Mouse (Mus musculus): ENCODE measurements around the gene Gm26741. TPM values are rescaled to one million over a fixed set of nuclear protein-coding genes. Genes with fewer than 3 reads are reported as not detected.
"Not testable (repeated sequence)": the region's sequence is repeated elsewhere in the genome, so short reads cannot be mapped to it uniquely, and the experiment has no call there.

Gene Gm26741
- not detected in 2 replicates for polyA plus RNA-seq (2015; fragmentation: Nextera tagmentation; extraction: Ambion mirVana)

DNA sequence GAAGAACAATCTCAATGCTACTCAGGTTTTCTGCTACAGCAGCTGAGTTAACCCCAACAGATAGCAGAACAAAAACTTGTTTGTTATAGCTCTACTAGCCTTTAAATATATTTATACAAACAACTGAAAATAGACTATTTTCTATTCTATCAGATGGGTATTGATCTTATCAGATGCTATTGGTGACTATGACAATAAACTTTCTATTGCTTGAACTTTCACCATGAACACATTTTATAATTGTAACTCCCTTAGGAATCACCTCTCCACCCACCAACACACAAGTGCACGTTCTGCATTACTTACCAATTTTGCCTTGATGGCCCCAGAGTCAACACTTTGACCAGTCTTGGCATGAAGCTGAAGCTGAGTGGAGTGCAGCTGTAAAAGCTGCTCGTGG lies at the start of gene Gm26741:
TSS of gene Gm26741 (plus strand) at position 301 of the 400 bp plus-strand sequence.
- ATAC-seq (ENCODE audit: insufficient number of reproducible peaks, insufficient read depth, low FRiP score, low TSS enrichment, low read depth) = no peak
- Histone ChIP-seq H3K4me3 (no peak within 1 kb of the TSS), H3K4me2 (no peak within 1 kb of the TSS), H3K27me3 (no peaks in the 10 kb centered on the region), H3K9me3 (no peaks in the 10 kb centered on the region), H3K4me1 (no peaks in the 10 kb centered on the region), H3K9ac (no peak within 1 kb of the TSS), H3K36me3 (peaks cover 12% of the 10 kb centered on the region; the same call in 1 of the 2 replicates), H3K27ac (no peak within 1 kb of the TSS)
- WGBS = 88% methylated on average over 2 of the region's 2 CpGs

DNA sequence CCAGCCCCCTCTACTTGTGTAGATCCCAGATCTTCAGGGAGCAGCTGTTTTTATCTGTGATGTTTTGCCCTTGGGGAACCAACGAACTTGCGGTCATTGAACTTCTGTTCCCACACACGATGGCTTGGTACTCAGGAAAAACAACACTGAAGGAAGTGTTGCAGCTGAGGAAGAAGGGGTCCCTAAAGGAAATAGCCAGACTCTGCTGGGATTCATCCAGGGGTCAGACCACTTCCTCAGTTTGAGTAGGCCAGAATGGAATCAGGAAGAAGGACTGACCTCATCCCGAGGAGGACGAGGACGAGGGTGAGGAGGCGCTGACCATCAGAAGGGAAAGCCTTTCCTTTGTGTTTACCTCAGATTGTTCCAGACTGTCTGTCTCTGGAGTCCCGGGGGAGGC lies 49.4 kb upstream of the Gm26741 start:
- ATAC-seq (ENCODE audit: insufficient number of reproducible peaks, insufficient read depth, low FRiP score, low TSS enrichment, low read depth) = no peak
- Histone ChIP-seq H3K4me3 (no peak overlapping the region), H3K9ac (no peak overlapping the region), H3K27me3 (no peaks in the 10 kb centered on the region), H3K4me2 (no peak overlapping the region), H3K9me3 (no peaks in the 10 kb centered on the region), H3K4me1 (no peaks in the 10 kb centered on the region), H3K27ac (no peak overlapping the region), H3K36me3 (peaks cover 45% of the 10 kb centered on the region)
- 56% methylated on average over 8 of the region's 8 CpGs for WGBS

DNA sequence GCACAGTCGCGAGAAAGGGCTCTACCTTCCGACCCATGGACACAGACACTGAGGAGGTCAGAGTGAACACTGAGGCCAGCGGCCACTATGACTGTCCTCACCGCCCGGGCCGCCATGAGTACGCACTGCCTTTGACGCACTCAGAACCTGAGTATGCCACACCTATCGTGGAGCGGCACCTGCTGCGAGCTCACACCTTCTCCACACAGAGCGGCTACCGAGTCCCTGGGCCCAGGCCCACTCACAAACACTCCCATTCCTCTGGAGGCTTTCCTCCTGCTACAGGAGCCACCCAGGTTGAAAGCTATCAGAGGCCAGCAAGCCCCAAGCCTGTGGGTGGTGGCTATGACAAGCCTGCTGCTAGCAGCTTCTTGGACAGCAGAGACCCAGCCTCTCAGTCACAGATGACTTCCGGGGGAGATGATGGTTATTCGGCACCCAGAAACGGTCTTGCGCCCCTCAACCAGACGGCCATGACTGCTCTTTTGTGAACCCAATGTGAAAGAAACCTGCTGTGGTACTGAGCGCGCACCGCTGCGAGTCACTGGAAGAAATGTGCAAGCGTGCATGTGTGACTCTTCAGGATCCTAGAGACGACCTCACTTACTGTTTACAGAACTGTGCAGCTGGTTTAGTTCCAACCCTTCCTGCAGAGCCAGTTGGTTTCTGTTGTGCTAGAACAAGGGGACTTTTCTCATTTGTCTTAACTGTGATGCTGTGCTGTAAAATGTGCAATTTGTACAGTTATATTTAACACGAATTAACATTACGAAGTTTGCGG lies 38.9 kb upstream of the Gm26741 start:
- Histone ChIP-seq H3K9ac (no peak overlapping the region), H3K27ac (no peak overlapping the region), H3K4me3 (no peak overlapping the region), H3K36me3 (peaks cover 46% of the 10 kb centered on the region), H3K27me3 (no peaks in the 10 kb centered on the region), H3K4me2 (no peak overlapping the region), H3K9me3 (no peaks in the 10 kb centered on the region), H3K4me1 (no peaks in the 10 kb centered on the region)
- WGBS = 94% methylated on average over 28 of the region's 28 CpGs
- no peak for ATAC-seq (ENCODE audit: insufficient number of reproducible peaks, insufficient read depth, low FRiP score, low TSS enrichment, low read depth)

DNA sequence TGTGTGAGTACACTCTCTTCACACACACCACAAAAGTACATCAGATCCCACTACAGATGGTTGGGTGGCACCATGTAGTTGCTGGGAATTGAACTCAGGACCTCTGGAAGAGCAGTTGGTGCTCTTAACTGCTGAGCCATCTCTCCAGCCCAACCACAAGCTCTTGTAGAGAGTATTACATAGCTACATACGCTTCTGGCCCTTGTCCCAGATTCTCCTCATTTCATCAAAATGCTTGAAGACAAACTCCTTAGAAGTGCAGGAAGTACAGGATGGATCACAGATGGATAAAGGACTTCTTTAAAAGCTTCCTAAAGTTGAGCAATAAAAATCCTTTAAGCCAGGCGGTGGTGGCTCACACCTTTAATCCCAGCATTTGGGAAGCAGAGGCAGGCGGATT lies 36.6 kb upstream of the Gm26741 start:
- peaks cover 38% of the 10 kb centered on the region for H3K36me3 ChIP-seq
- no peak for ATAC-seq (ENCODE audit: insufficient number of reproducible peaks, insufficient read depth, low FRiP score, low TSS enrichment, low read depth)

DNA sequence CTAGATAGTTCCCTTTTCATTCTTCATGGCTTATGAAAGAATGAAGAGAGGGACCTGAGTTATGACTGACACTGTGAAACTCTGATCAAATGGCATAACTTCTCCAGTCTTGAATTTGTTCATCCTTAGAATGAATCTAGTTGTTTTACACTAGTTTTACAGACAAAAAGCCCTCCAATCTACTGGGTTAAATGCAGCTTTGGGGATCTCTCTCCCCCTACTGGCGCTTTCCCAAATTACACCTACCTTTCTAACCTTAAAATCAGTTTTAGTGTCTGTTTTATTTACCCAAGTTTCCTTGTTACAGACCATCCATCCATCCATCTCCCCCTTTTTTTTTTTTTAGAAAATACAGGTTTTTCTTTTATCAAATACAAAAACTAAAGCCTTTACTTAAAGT lies 27.6 kb upstream of the Gm26741 start:
- WGBS = 3% methylated on average over 1 of the region's 1 CpGs
- Histone ChIP-seq H3K9ac (no peak overlapping the region), H3K4me3 (no peak overlapping the region), H3K4me2 (no peak overlapping the region), H3K27ac (no peak overlapping the region), H3K36me3 (peaks cover 17% of the 10 kb centered on the region), H3K4me1 (no peaks in the 10 kb centered on the region), H3K27me3 (no peaks in the 10 kb centered on the region), H3K9me3 (no peaks in the 10 kb centered on the region)
- ATAC-seq (ENCODE audit: insufficient number of reproducible peaks, insufficient read depth, low FRiP score, low TSS enrichment, low read depth) = no peak

More for the DNA sequence above, 36.6 kb upstream of the Gm26741 start:
- WGBS = 93% methylated on average over 3 of the region's 3 CpGs
- Histone ChIP-seq H3K9ac (no peak overlapping the region), H3K27me3 (no peaks in the 10 kb centered on the region), H3K4me2 (no peak overlapping the region), H3K9me3 (no peaks in the 10 kb centered on the region), H3K4me3 (no peak overlapping the region), H3K27ac (no peak overlapping the region), H3K4me1 (no peaks in the 10 kb centered on the region)

DNA sequence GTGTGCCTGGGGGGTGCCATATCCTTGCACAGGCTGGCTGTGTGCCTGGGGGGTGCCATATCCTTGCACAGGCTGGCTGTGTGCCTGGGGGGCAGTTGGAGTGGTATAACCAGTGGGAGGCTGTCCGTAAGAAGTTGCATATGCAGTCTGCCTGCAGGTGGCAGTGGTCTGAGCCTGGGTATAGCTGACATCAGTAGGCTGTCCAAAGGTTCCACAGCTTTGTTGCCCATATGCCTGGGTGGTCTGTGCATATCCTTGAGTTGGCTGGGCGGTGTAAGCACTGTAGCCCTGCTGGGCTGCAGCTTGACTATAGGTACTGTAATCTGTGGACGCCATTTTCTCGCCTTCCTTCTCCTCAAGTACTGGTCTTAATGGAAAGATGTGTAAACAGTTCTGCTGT lies 15.2 kb upstream of the Gm26741 start:
- H3K27me3 ChIP-seq; H3K4me1 ChIP-seq; H3K4me2 ChIP-seq; H3K9ac ChIP-seq; H3K27ac ChIP-seq; H3K4me3 ChIP-seq; H3K9me3 ChIP-seq; ATAC-seq (ENCODE audit: insufficient number of reproducible peaks, insufficient read depth, low FRiP score, low TSS enrichment, low read depth): not testable (repeated sequence)
- H3K36me3 ChIP-seq = peaks cover 67% of the 10 kb centered on the region
- 96% methylated on average over 4 of the region's 4 CpGs for WGBS

DNA sequence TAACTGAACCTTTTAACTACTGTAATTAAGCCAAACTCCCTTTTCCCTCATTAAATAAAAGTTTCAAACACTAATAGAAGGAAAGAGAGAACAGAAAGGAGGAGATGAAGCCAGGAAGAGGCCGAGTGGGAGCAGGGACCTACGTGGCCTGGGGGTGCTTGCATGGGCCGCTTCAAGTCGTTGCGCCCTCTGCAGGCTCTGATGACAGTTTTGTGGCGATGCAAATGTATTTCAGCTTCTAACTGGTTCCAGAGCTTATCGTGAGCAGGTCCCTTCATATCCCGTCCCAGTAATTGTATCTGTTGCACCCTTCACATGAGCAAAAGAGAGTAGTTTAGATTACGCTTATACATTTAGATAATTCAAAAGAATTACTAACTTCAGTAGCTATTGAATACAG lies 5.4 kb upstream of the Gm26741 start:
- Histone ChIP-seq H3K4me2 (no peak overlapping the region), H3K27ac (no peak overlapping the region), H3K27me3 (no peaks in the 10 kb centered on the region), H3K9me3 (no peaks in the 10 kb centered on the region), H3K9ac (no peak overlapping the region), H3K36me3 (peaks cover 44% of the 10 kb centered on the region), H3K4me1 (no peaks in the 10 kb centered on the region), H3K4me3 (no peak overlapping the region)
- no peak for ATAC-seq (ENCODE audit: insufficient number of reproducible peaks, insufficient read depth, low FRiP score, low TSS enrichment, low read depth)
- WGBS = 72% methylated on average over 9 of the region's 9 CpGs

DNA sequence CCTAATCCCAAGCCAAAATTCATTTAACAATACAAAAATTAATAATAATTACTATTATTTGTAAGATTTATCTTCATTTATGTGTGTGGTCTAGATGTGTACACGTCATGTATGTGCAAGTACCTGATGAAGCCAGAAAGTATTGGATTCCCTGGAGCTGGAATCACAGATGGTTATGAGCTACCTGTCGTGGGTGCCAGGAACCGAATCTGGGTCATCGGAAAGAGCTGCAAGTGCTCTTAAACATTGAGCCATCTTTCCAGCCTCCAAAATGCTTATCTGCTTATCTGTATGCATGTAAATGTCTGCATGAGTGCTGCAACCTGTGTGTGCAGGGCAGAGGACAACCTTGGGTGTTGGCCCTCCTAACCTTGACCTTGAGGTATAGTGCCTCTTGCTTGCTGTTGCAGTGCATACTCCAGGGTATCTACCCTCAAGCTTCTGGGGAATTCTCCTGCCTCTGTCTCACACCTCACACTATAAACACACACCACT lies 1.7 kb downstream of the Gm26741 start:
- no peak for ATAC-seq (ENCODE audit: insufficient number of reproducible peaks, insufficient read depth, low FRiP score, low TSS enrichment, low read depth)
- Histone ChIP-seq H3K4me3 (no peak overlapping the region), H3K27me3 (no peaks in the 10 kb centered on the region), H3K27ac (no peak overlapping the region), H3K4me2 (no peak overlapping the region), H3K4me1 (no peaks in the 10 kb centered on the region), H3K9ac (no peak overlapping the region), H3K9me3 (no peaks in the 10 kb centered on the region), H3K36me3 (peaks cover 9% of the 10 kb centered on the region; the same call in 1 of the 2 replicates)
- WGBS = 95% methylated on average over 4 of the region's 4 CpGs

DNA sequence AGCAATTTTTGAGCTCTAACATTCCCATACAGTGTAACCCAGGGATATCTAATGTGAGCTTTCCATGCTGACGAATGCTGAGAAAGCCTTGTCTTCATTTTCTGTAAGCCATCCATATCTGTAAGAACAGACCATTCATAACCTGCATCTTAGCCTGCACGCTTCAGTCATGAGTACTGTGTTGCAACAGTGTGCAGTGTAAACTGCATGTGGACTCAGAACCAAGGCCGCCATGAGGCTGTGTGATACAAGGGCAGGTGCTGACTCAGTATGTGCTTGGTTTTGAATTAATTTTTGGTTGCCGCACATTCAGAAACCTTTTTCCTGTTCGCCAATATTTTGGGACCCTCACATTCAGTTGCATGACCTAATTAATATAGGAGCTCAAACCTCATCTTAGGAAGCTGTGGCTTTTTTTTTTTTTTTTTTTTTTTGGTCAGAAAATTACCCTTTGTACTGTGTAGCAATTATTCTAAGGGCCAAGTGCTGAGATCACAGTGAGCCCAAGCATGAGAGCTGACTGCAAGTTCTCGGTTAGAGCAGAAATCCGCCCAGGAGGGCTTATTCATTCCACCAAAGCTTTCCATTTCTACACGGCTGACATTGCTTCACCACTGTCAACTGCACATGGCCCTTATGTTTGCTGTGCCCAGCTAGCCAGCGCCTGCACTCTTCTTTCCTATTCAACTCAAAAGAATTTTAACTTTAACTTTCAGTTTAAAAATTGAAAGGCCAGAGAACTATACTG lies 2.5 kb downstream of the Gm26741 start:
- no peaks in the 10 kb centered on the region for H3K4me1 ChIP-seq
- no peaks in the 10 kb centered on the region for H3K9me3 ChIP-seq
- 88% methylated on average over 9 of the region's 9 CpGs for WGBS
- no peaks in the 10 kb centered on the region for H3K27me3 ChIP-seq
- H3K9ac ChIP-seq = no peak overlapping the region
- H3K36me3 ChIP-seq = peaks cover 3% of the 10 kb centered on the region; the same call in 1 of the 2 replicates
- H3K27ac ChIP-seq = no peak overlapping the region
- no peak overlapping the region for H3K4me2 ChIP-seq
- ATAC-seq (ENCODE audit: insufficient number of reproducible peaks, insufficient read depth, low FRiP score, low TSS enrichment, low read depth) = no peak
- H3K4me3 ChIP-seq = no peak overlapping the region

DNA sequence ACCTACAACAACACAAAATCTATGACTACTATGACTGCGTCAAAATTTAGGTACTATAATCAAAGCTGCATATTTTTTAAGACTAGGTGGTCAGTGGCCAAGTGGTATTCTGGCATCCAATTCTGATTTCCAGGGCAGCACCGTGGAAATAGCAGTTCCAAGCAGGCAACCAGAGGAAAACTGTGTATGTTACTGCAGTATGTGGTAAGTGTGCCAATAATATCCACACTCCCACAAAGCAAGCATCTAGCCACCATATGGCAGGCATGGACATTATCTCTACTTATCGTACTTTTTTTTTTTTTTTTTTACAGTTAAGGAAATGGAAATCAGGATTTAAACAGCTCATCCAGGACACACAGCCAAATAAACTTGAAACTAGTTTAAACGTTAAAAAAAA lies 9.8 kb downstream of the Gm26741 start:
- no peak overlapping the region for H3K27ac ChIP-seq
- no peak for ATAC-seq (ENCODE audit: insufficient number of reproducible peaks, insufficient read depth, low FRiP score, low TSS enrichment, low read depth)
- no peak overlapping the region for H3K4me2 ChIP-seq
- no peaks in the 10 kb centered on the region for H3K36me3 ChIP-seq
- no peaks in the 10 kb centered on the region for H3K27me3 ChIP-seq
- 85% methylated on average over 4 of the region's 4 CpGs for WGBS
- no peaks in the 10 kb centered on the region for H3K9me3 ChIP-seq
- no peak overlapping the region for H3K4me3 ChIP-seq
- no peak overlapping the region for H3K9ac ChIP-seq
- H3K4me1 ChIP-seq = no peaks in the 10 kb centered on the region

DNA sequence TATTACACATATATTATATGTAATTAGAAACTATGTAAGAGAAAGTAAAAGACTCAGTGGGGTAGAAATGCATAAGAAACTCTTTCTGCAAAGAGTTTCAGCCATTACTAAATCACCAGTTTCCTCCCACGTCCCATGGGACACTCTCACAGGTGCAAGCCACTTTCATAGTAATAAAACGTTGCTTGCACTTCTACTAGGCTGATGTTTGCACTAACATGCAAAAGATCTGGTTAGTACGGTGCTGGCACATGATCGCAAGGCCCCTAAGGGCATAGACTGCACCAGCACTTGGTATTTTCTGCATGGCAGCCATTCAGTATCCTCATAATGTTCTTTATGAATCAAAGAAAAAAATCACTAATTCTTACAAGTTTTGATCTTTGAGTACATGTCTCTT lies 15.3 kb downstream of the Gm26741 start:
- no peaks in the 10 kb centered on the region for H3K4me1 ChIP-seq
- no peak overlapping the region for H3K9ac ChIP-seq
- no peak overlapping the region for H3K27ac ChIP-seq
- no peaks in the 10 kb centered on the region for H3K36me3 ChIP-seq
- no peak for ATAC-seq (ENCODE audit: insufficient number of reproducible peaks, insufficient read depth, low FRiP score, low TSS enrichment, low read depth)
- no peak overlapping the region for H3K4me3 ChIP-seq
- 64% methylated on average over 4 of the region's 4 CpGs for WGBS
- H3K27me3 ChIP-seq = no peaks in the 10 kb centered on the region
- no peak overlapping the region for H3K4me2 ChIP-seq
- H3K9me3 ChIP-seq = no peaks in the 10 kb centered on the region

DNA sequence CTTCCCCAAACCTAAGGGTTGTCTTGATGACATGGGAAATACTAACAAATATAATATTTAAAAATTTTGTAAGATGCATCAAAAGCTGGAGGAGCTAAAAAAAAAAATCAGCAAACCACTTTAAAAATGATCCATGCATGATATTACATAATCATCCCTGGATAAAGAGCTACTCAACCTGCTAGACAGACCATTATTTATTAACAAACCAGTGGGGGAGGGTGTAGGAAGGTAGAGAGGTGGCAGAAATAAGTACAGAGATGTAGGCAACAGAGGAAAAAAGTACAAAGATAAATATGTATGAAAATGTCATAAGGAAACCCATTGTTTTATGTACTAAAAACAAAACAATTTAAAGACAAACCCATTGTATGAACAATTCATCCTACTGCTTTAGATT lies 16.1 kb downstream of the Gm26741 start:
- no peak overlapping the region for H3K4me2 ChIP-seq
- H3K4me3 ChIP-seq = no peak overlapping the region
- no peaks in the 10 kb centered on the region for H3K9me3 ChIP-seq
- no peak overlapping the region for H3K9ac ChIP-seq
- no peaks in the 10 kb centered on the region for H3K4me1 ChIP-seq
- no peaks in the 10 kb centered on the region for H3K27me3 ChIP-seq
- no peaks in the 10 kb centered on the region for H3K36me3 ChIP-seq
- no peak overlapping the region for H3K27ac ChIP-seq
- no peak for ATAC-seq (ENCODE audit: insufficient number of reproducible peaks, insufficient read depth, low FRiP score, low TSS enrichment, low read depth)

All from embryonic facial prominence, embryonic 13.5 days (tissue).